Mouse (Mus musculus): ENCODE measurements around the gene Samd8. TPM values are rescaled to one million over a fixed set of nuclear protein-coding genes. Genes with fewer than 3 reads are reported as not detected.
A peak's percentile ranks its signal among the peaks of the same experiment; 100 is the strongest.

Gene Samd8
- polyA plus RNA-seq, 1 experiment from 2014 or later: 9.4 TPM

DNA sequence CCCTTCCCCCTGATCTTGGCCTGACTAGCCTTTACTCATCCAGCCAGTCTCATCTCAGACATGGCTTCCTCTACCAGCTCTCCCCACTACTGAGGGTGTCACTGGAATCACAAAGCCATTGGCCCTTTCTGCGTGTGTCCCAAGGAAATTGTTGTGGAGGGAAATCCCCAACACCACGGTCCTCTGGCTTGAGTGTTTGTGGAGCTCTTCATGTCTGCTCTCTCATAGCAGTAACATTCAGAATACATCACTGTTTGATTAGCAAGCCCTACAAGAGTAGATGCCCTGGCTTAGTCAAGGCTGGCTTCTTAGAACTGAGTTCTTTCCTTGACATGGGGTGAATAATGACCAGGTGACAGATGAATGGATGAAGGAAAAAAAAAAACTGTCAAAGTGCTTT is 3.5 kb upstream of the Samd8 start:
- no peaks in the 10 kb centered on the region for H3K27me3 ChIP-seq
- H3K27ac ChIP-seq: no peak overlapping the region
- H3K9ac ChIP-seq: no peak overlapping the region
- H3K4me3 ChIP-seq: no peak overlapping the region
- H3K9me3 ChIP-seq: no peaks in the 10 kb centered on the region
- 37% methylated on average over 2 of the region's 2 CpGs for WGBS
- no peak for ATAC-seq (ENCODE audit: borderline replicate concordance, extremely low read depth, low FRiP score, low TSS enrichment)
- H3K36me3 ChIP-seq: no peaks in the 10 kb centered on the region
- H3K4me2 ChIP-seq: no peak overlapping the region
- H3K4me1 ChIP-seq: peaks cover 14% of the 10 kb centered on the region

DNA sequence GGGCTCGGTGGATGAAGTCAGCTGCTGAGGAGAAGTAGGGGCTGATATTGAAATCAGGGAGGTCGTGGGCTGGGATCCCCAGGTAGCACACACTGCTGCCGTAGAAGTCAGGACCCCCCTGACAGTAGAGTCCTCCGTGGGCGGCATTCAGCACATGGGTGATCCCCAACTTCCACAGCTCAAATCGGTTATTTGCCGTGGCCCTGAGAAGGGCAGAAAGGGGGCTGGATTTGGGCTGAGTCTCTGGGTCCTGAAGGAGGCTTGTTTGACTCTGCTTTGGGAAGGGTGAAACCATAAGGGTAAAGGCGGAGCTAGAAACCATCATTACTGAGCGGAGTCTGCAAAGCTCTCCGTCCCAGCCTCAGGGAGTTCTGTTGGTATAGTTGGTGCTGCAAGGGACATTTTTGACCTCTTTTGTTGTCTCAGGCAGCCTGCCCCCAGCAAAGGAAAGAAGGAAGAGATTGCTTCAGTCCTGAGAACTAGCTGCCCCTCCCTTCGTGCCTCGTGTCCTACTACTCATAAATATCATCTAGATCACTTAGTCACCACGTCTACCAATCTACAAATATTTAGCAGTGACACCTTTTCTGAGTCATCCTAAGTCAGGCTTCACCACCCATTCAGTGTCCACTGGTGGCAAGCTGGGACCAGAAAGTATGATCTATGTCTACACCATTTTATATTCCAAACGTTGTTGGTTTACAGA is 2.7 kb upstream of the Samd8 start:
- Histone ChIP-seq H3K4me3 (no peak overlapping the region), H3K4me1 (peaks cover 19% of the 10 kb centered on the region), H3K27me3 (no peaks in the 10 kb centered on the region), H3K27ac (no peak overlapping the region), H3K4me2 (no peak overlapping the region), H3K9me3 (no peaks in the 10 kb centered on the region), H3K9ac (no peak overlapping the region), H3K36me3 (no peaks in the 10 kb centered on the region)
- WGBS: 70% methylated on average over 14 of the region's 14 CpGs
- ATAC-seq (ENCODE audit: borderline replicate concordance, extremely low read depth, low FRiP score, low TSS enrichment): no peak

DNA sequence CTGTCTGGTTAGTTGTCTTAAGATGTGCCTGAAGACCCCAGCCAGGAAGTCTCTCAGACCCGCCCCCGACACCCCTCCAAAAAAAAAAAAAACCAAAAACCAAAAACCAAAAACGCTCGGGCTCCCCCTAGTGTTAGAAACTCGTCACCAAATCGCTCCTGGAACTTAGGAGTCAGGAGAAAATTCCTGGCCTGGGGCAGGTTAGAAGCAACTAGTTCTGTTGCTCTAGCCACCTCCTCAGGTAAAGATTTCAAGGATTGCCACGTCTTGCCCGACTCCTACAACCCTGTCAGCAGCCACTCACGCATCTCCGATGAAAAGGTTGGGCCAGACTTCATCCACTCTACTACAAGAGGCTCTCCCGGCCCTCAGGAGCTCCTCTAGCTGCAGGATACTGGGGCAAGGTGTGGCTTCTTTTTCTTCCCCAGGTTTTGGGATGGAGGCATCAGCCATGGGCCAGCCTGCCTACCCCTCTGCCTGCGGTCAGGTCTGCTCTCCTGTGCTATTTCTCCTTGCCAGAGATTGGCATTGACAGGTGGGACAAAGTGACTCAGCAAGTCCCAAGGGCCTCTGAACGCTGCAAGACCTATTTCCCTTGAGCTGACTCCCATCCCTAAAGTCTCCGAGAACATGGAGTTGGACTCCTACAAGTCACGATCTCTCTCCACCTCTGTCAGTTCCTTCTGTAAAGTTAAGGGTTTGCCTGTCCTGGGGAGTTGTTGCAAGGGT is 2.0 kb upstream of the Samd8 start:
- Histone ChIP-seq H3K9me3 (no peaks in the 10 kb centered on the region), H3K4me1 (peaks cover 19% of the 10 kb centered on the region), H3K4me3 (no peak overlapping the region), H3K4me2 (no peak overlapping the region), H3K36me3 (no peaks in the 10 kb centered on the region), H3K27ac (no peak overlapping the region), H3K27me3 (no peaks in the 10 kb centered on the region), H3K9ac (no peak overlapping the region)
- WGBS: 39% methylated on average over 15 of the region's 15 CpGs
- ATAC-seq (ENCODE audit: borderline replicate concordance, extremely low read depth, low FRiP score, low TSS enrichment): no peak

DNA sequence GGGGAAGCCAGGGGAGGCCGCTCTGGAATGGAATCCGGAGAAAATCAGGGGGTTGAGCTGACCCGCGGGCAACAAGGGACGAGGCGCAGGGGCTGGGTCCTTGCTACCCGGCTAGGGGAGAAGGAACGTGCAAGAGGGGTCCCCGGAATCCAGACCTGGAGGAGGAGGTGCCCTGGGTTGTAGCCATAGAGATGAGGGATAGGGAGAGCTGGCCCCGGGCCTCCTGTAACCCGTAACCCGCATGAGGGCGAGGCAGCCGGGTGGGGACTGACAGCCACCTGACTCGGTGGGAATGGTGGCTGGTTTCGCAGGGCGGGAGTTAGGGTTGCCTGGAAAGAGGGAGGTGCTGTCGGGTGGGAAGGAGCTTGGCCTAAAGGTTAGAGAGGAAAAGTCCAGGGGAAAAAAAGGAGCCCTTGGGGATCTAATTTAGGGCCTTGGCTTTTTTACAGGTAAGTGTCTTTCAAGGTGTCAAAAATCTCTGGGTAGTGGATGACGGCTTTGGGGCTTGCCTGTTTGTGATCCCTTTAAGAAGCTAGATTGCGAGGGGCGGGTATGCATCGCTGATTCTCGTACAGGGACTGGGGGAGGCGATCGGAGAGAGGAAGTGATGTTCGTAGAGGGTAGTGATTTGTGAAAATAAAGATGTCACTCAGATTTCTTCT is 681 bp downstream of the Samd8 start, which contains the start of gene Dusp13:
Gene Dusp13 (minus strand): TSS at position 301 of the 662 bp plus-strand sequence.
- Histone ChIP-seq H3K4me3 (peak within 1 kb of the TSS; percentile 100), H3K4me1 (peaks cover 22% of the 10 kb centered on the region), H3K27me3 (no peaks in the 10 kb centered on the region), H3K27ac (peak within 1 kb of the TSS; percentile 84), H3K9me3 (no peaks in the 10 kb centered on the region), H3K36me3 (no peaks in the 10 kb centered on the region), H3K9ac (peak within 1 kb of the TSS; percentile 90), H3K4me2 (peak within 1 kb of the TSS; percentile 87)
- ATAC-seq (ENCODE audit: borderline replicate concordance, extremely low read depth, low FRiP score, low TSS enrichment): peak; percentile 73
- under 1% methylated on average over 26 of the region's 26 CpGs for WGBS

GRCm38 (mm10) chr14:21752411-21752810 is 2.1 kb downstream of the Samd8 start:
- Histone ChIP-seq H3K9ac (no peak overlapping the region), H3K9me3 (no peaks in the 10 kb centered on the region), H3K27me3 (no peaks in the 10 kb centered on the region), H3K4me2 (no peak overlapping the region; the same call in 1 of the 2 replicates), H3K27ac (no peak overlapping the region), H3K4me1 (peaks cover 16% of the 10 kb centered on the region), H3K4me3 (no peak overlapping the region), H3K36me3 (no peaks in the 10 kb centered on the region)
- no peak for ATAC-seq (ENCODE audit: borderline replicate concordance, extremely low read depth, low FRiP score, low TSS enrichment)
- WGBS: 88% methylated on average over 3 of the region's 3 CpGs

- WGBS: 71% methylated on average over 4 of the region's 4 CpGs
- no peak for ATAC-seq (ENCODE audit: borderline replicate concordance, extremely low read depth, low FRiP score, low TSS enrichment)
Measured at GRCm38 (mm10) chr14:21753367-21753766, 3.0 kb downstream of the Samd8 start.

GRCm38 (mm10) chr14:21761560-21761959 is 11.2 kb downstream of the Samd8 start:
- H3K4me1 ChIP-seq: 0 out of 2 replicates have a peak, but pooled peaks cover 5% of the 10 kb centered on the region
- H3K4me2 ChIP-seq: no peak overlapping the region
- 85% methylated on average over 9 of the region's 9 CpGs for WGBS
- H3K4me3 ChIP-seq: no peak overlapping the region
- H3K9ac ChIP-seq: no peak overlapping the region
- no peaks in the 10 kb centered on the region for H3K36me3 ChIP-seq
- ATAC-seq (ENCODE audit: borderline replicate concordance, extremely low read depth, low FRiP score, low TSS enrichment): no peak
- H3K9me3 ChIP-seq: no peaks in the 10 kb centered on the region
- H3K27ac ChIP-seq: no peak overlapping the region
- no peaks in the 10 kb centered on the region for H3K27me3 ChIP-seq

More at GRCm38 (mm10) chr14:21753367-21753766, 3.0 kb downstream of the Samd8 start:
- Histone ChIP-seq H3K4me1 (peaks cover 16% of the 10 kb centered on the region), H3K27me3 (no peaks in the 10 kb centered on the region), H3K4me2 (no peak overlapping the region), H3K27ac (no peak overlapping the region), H3K4me3 (no peak overlapping the region), H3K9me3 (no peaks in the 10 kb centered on the region), H3K9ac (no peak overlapping the region), H3K36me3 (no peaks in the 10 kb centered on the region)

GRCm38 (mm10) chr14:21763736-21764135 is 13.4 kb downstream of the Samd8 start:
- Histone ChIP-seq H3K9me3 (no peaks in the 10 kb centered on the region), H3K27ac (no peak overlapping the region), H3K27me3 (no peaks in the 10 kb centered on the region), H3K36me3 (no peaks in the 10 kb centered on the region), H3K4me3 (no peak overlapping the region), H3K9ac (no peak overlapping the region), H3K4me2 (no peak overlapping the region), H3K4me1 (0 out of 2 replicates have a peak, but pooled peaks cover 8% of the 10 kb centered on the region)
- ATAC-seq (ENCODE audit: borderline replicate concordance, extremely low read depth, low FRiP score, low TSS enrichment): no peak
- WGBS: 88% methylated on average over 3 of the region's 3 CpGs

- Histone ChIP-seq H3K36me3 (no peaks in the 10 kb centered on the region), H3K4me3 (no peak overlapping the region), H3K4me1 (0 out of 2 replicates have a peak, but pooled peaks cover 8% of the 10 kb centered on the region), H3K27me3 (no peaks in the 10 kb centered on the region), H3K9me3 (no peaks in the 10 kb centered on the region), H3K9ac (no peak overlapping the region), H3K27ac (no peak overlapping the region), H3K4me2 (no peak overlapping the region)
- no peak for ATAC-seq (ENCODE audit: borderline replicate concordance, extremely low read depth, low FRiP score, low TSS enrichment)
- 85% methylated on average over 6 of the region's 6 CpGs for WGBS
Measured at GRCm38 (mm10) chr14:21764646-21765045, 14.3 kb downstream of the Samd8 start.

DNA sequence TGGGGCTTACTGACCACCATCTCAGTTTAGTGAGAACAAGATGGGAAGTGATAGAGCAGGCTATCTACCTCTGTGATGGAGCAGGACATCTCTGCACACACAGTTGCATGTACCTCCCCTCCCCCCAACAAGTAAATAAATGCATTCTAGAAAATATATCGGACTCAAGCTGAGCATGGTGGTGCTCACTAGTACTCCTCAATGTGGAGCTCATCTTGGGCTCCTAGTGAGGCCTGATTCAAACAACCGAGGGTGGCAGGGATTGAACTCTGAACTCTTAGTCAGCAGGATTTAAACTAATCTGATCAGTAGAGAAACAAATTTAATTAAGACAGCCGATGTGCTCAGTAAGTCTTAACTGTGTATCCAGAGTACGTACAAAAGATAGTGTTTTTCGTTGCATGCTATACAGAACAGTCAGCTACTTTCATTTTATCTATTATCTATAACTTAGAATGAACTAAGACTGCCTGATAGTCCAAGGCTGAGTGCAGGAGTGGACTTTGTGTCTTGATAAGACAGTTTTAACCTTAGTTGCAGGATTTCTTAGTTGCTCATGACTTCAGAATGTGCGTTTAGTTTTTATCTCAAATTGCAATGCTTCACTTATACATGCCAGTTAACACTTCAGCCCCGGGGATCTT is 15.5 kb downstream of the Samd8 start:
- H3K9ac ChIP-seq: no peak overlapping the region
- WGBS: 60% methylated on average over 7 of the region's 7 CpGs
- no peak overlapping the region for H3K4me2 ChIP-seq
- 0 out of 2 replicates have a peak, but pooled peaks cover 8% of the 10 kb centered on the region for H3K4me1 ChIP-seq
- H3K27ac ChIP-seq: no peak overlapping the region
- ATAC-seq (ENCODE audit: borderline replicate concordance, extremely low read depth, low FRiP score, low TSS enrichment): no peak
- no peaks in the 10 kb centered on the region for H3K27me3 ChIP-seq
- H3K9me3 ChIP-seq: no peaks in the 10 kb centered on the region
- H3K4me3 ChIP-seq: no peak overlapping the region
- H3K36me3 ChIP-seq: no peaks in the 10 kb centered on the region

DNA sequence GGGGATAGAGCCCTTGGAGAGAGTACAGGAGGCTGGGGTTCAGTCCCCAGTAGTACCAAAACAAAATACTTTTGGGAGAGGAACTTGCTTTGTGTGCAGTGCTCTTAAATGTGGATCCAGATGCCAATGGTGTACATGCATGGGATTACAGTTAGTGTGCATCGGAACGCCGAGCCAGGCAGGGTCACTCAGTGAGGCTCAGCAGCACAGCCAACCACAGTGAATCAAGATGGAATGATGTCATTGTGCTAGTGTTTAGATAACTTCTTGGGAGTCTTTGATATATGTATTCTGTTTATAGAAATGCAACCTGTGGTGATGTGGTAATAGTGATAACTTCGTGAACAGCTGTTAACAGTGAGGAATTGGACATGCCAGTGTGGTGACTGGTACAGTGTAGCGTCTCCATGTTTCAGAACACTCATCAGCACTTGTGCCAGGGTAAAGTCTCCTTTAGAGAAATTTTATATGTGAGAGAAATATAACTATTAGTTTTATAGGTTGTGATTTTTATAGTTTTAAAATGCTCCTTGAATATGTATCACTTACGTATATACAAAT is 16.1 kb downstream of the Samd8 start:
- Histone ChIP-seq H3K9me3 (no peaks in the 10 kb centered on the region), H3K4me1 (0 out of 2 replicates have a peak, but pooled peaks cover 8% of the 10 kb centered on the region), H3K4me2 (no peak overlapping the region), H3K4me3 (no peak overlapping the region), H3K9ac (no peak overlapping the region), H3K27me3 (no peaks in the 10 kb centered on the region), H3K36me3 (no peaks in the 10 kb centered on the region), H3K27ac (no peak overlapping the region)
- no peak for ATAC-seq (ENCODE audit: borderline replicate concordance, extremely low read depth, low FRiP score, low TSS enrichment)
- 81% methylated on average over 6 of the region's 6 CpGs for WGBS

All from lung, embryonic 15.5 days (tissue).